Mouse (Mus musculus) stomach, postnatal 0 days (tissue): ENCODE measurements around the gene Qdpr.

Experiments used
- CTCF ChIP-seq: IDR thresholded peaks from 2 replicates; pipeline ENCODE4 v1.5.1; 2016; ENCODE audit warnings: antibody characterized with exemption, low read depth, mild to moderate bottlenecking, moderate library complexity
- EP300 ChIP-seq: optimal IDR thresholded peaks from 2 replicates; pipeline ENCODE3; 2016; ENCODE audit warnings: antibody characterized with exemption

DNA sequence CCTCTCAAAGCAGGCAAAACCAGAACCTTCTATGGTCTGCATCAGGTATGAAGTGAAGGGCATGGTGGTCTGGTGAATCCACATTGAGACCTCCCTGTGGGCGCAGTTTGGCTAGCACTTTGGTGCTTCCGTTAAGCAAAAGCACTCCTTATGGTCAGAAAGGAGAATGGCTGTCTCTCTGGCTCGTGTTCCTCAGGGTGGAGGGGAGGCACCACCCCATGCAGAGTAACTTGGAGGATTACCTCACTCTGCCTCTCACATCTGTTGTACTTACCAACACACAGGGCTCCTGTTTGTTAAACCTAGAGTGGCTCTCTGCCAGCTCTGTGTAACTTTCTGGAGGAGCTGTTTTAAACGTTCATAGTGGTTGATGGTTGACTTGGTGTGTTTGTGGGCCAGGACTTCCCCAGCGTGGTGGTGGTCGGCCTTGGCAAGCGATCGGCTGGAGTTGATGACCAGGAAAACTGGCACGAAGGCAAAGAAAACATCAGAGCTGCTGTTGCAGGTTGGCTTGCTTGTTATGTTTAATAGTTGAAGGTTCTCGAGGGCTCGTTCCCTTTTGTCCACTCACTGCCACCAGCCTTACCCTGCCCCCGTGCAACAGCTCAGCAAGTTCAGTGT lies 47.0 kb upstream of the Qdpr start:
- TF ChIP-seq EP300, result no peak
- no peak for TF ChIP-seq CTCF
